Mouse (Mus musculus) ES-E14 (cell line): ENCODE results near the gene Slc35a3. TPM values are rescaled to one million over a fixed set of nuclear protein-coding genes. Genes with fewer than 3 reads are reported as not detected.
A peak's percentile ranks its signal among the peaks of the same experiment; 100 is the strongest.

ENCODE experiments used
- DNase-seq: peaks from one replicate; pipeline ENCODE4 v3.0.0-alpha.2; 2013; ENCODE audit warnings: low read depth, low spot score
- H3K27ac ChIP-seq: 2 replicates; pipeline ENCODE4 v1.5.1; 2012; ENCODE audit warnings: low read depth, mild to moderate bottlenecking, low read length, moderate library complexity, mixed read lengths; ENCODE audit not compliant: poor library complexity, insufficient read depth, severe bottlenecking
- H3K36me3 ChIP-seq: 2 replicates; pipeline ENCODE4 v1.6.1; 2012; ENCODE audit warnings: mild to moderate bottlenecking, low read length, moderate library complexity, mixed read lengths; ENCODE audit not compliant: control insufficient read depth, poor library complexity, insufficient read depth, severe bottlenecking
- H3K4me1 ChIP-seq, 2 experiments: fragments of 150-350 bp in 1 of 2; sonication (generic) in 1 of 2; 2 replicates each; pipeline ENCODE4 v1.6.1; 2012; ENCODE audit warnings: low read length in 2 of 2, mild to moderate bottlenecking in 1 of 2, mixed read lengths in 1 of 2; ENCODE audit not compliant: control insufficient read depth in 2 of 2, insufficient read depth in 2 of 2, poor library complexity in 1 of 2
- H3K4me3 ChIP-seq, 2 experiments: fragments of 150-350 bp in 1 of 2; sonication (generic) in 1 of 2; 2 replicates each; pipeline ENCODE4 v1.5.1; 2012; ENCODE audit warnings: low read length in 2 of 2, low read depth in 1 of 2, mild to moderate bottlenecking in 1 of 2, mixed read lengths in 1 of 2; ENCODE audit not compliant: insufficient read depth in 1 of 2, poor library complexity in 1 of 2, severe bottlenecking in 1 of 2
- H3K9ac ChIP-seq: 2 replicates; pipeline ENCODE4 v1.6.1; 2012; ENCODE audit warnings: low read depth, mild to moderate bottlenecking, low read length, mixed read lengths; ENCODE audit not compliant: poor library complexity, insufficient read depth, severe bottlenecking
- H3K9me3 ChIP-seq: fragments of 150-350 bp; sonication (generic); 2 replicates; pipeline ENCODE4 v1.6.1; 2012; ENCODE audit warnings: low read depth, mild to moderate bottlenecking, low read length; ENCODE audit not compliant: control insufficient read depth, insufficient read depth
- CHD2 ChIP-seq: IDR thresholded peaks from 2 replicates; pipeline ENCODE4 v1.6.1; 2014; ENCODE audit warnings: mild to moderate bottlenecking, low read depth, low read length, inconsistent platforms
- HCFC1 ChIP-seq: IDR thresholded peaks from 2 replicates; pipeline ENCODE4 v1.6.1; 2012; ENCODE audit warnings: low read length, inconsistent platforms, borderline replicate concordance; ENCODE audit not compliant: insufficient read depth
- MAFK ChIP-seq: IDR thresholded peaks from 2 replicates; pipeline ENCODE4 v1.6.1; 2014; ENCODE audit warnings: mild to moderate bottlenecking, low read depth, low read length, inconsistent platforms; ENCODE audit not compliant: insufficient read depth
- ZC3H11A ChIP-seq: IDR thresholded peaks from 2 replicates; pipeline ENCODE4 v1.6.1; 2012; ENCODE audit warnings: low read depth, mild to moderate bottlenecking, inconsistent platforms, low read length, borderline replicate concordance
- ZNF384 ChIP-seq: IDR thresholded peaks from 2 replicates; pipeline ENCODE4 v1.6.1; 2012; ENCODE audit warnings: low read depth, low read length, inconsistent platforms
- in situ Hi-C, 2 experiments: fragments of 600-800 bp; cut with MboI; formaldehyde crosslinking; loops; one replicate each; pipeline ENCODE4 v1.15.1; 2025; ENCODE audit warnings: low sequenced_read_pairs in 2 of 2, inconsistent platforms in 1 of 2; ENCODE audit not compliant: unreplicated experiment in 2 of 2
- total RNA-seq: library from RNA; depleted of rRNA; stranded (reverse); fragments of 300-350 nt; gene quantifications from 2 replicates; pipeline ENCODE4 v1.2.3, GENCODE M21; 2012

Slc35a3 gene
- total RNA-seq, 1 experiment = 20.1 TPM

DNA sequence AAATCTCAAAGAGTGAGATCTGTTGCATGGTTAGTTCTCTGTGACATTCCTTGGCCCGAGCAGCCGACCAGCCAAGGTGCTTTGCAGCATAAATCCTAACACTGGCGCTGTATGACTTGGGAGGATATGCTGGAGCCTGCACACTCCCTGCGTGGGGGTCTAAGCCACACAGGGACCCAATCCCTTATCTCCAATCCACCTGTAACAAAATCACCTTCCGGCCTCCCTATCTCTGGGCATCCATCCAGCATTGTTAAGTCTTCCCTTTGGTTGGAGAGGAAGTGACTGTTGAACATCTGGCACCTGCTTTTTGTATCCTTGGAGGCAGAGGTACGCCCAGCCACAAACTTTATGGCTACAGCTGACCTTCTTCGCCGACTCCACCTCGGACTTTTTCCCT is 14.2 kb upstream of the Slc35a3 start:
- in situ Hi-C loops = no loop called here
- TF ChIP-seq CHD2 (no peak), ZNF384 (no peak), ZC3H11A (no peak), MAFK (no peak), HCFC1 (no peak)
- H3K27ac ChIP-seq = peak overlapping the region; percentile 2; the same call in 1 of the 2 replicates
- H3K4me1 ChIP-seq = peaks cover 8% of the 10 kb centered on the region in 2 experiments; a peak in 2 of 4 replicates
- H3K4me3 ChIP-seq = peak overlapping the region; percentile 18 to 40; a peak in 2 of 4 replicates
- no peak for DNase-seq
- 0 out of 2 replicates have a peak overlapping the region, but pooled peaks have one; percentile 52 for H3K9ac ChIP-seq
- no peaks in the 10 kb centered on the region for H3K36me3 ChIP-seq
- H3K9me3 ChIP-seq = no peaks in the 10 kb centered on the region

DNA sequence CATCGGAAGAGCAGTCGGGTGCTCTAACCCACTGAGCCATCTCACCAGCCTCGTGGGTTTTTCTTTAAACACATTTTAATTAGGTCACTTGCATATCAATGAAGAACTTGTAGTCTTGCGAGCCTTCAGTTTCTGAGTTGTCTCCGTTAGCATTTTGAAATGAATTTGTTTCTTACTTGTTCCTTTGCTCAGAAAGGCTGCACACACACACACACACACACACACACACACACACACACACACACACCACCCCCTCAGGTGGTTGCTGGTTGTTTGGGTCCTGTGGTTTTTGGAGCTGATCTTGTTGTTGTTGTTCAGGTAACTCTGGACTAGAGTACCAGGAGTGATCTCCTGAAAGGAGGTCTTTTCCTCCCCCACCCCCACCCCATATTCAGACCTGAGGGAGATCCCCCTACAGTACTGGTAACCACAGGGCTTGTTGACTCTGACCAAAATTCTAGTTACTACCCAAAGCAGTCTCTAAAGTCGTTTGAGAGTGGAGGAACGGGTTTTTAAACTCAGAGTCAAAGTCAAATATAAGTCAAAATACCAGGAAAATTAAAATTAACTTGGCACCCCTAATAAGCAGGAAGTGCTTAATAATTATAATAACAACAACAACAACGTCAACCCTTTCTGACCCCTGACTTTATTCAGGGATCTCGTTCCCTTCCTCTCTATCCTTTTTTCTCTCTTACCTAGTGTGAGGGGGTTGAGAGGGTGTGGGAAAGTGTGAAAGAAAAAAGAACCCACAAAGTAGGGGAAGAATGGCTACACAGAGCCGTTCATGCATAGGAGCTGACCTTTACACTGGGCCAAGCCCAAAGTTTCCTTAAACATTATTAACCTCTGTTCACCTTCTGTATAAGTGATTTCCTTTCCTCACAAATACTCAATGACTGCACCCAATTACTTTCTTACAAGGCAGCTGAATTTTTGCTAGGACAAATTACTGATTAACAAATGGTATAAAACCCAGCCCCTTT is 11.2 kb upstream of the Slc35a3 start:
- peak overlapping the region; percentile 64; the same call in 1 of the 2 replicates for H3K9ac ChIP-seq
- DNase-seq = no peak
- TF ChIP-seq ZC3H11A (no peak), CHD2 (0 out of 2 replicates have a peak, but pooled peaks have one; percentile 27)
- peak overlapping the region; percentile 88 for H3K27ac ChIP-seq
- no peaks in the 10 kb centered on the region for H3K36me3 ChIP-seq
- H3K9me3 ChIP-seq = no peaks in the 10 kb centered on the region
- in situ Hi-C loops = no loop called here
- peaks cover 8% of the 10 kb centered on the region in 2 experiments; a peak in 2 of 4 replicates for H3K4me1 ChIP-seq
- H3K4me3 ChIP-seq = peak overlapping the region in 1 of 2 experiments; percentile 40; a peak in 1 of 4 replicates

DNA sequence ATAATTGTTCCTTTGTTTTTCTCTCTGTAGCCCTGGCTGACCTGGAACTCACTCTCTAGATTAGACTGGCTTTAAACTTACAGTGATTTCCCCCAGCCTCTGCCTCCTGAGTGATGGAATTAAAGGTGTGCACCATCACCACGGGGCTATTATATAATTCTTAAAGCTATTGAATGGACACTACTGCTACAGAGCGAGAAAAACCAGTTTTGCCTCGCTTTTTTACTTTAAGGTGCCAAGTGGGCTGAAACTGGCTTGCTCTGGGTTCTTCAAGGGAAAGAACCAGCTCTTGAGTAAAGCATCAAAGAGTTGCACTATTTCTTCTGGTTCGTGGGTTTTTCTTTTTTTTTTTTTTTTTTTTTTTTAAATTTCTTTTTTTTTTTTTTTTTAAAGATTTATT is 10.3 kb upstream of the Slc35a3 start:
- no peak for TF ChIP-seq ZNF384
- no peak for TF ChIP-seq MAFK
- TF ChIP-seq HCFC1 = no peak
- no peak for TF ChIP-seq CHD2
- no peak for TF ChIP-seq ZC3H11A
- no peaks in the 10 kb centered on the region for H3K36me3 ChIP-seq
- H3K27ac ChIP-seq = peak overlapping the region; percentile 91; the same call in 1 of the 2 replicates
- in situ Hi-C loops = no loop called here
- no peaks in the 10 kb centered on the region for H3K9me3 ChIP-seq
- peak; percentile 63 for DNase-seq
- peaks cover 8% of the 10 kb centered on the region in 2 experiments; a peak in 2 of 4 replicates for H3K4me1 ChIP-seq
- no peak overlapping the region for H3K9ac ChIP-seq
- H3K4me3 ChIP-seq = no peak overlapping the region

DNA sequence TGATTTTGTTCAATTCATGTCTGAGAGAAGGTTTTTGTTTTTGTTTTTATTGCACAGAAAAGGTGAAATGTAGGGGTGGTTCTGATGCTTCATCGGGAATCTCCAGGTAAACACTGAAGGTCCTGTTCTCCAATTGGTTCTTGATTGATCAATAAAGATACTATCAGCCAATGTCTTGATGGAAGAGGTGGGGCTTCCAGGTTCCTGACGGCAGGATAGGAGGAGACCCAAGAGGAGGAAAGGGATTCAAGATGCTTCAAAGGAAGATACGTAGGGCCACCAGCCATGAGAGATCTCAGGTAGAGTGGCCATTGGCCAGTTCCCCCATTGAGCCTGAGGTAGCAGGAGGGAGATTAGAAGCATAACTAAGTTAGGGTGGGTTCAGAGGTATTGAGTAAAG is 6.3 kb upstream of the Slc35a3 start:
- no peak for DNase-seq
- H3K4me3 ChIP-seq = peak overlapping the region in 1 of 2 experiments; percentile 57; a peak in 2 of 4 replicates
- TF ChIP-seq HCFC1 (no peak), CHD2 (0 out of 2 replicates have a peak, but pooled peaks have one; percentile 49), ZC3H11A (no peak), MAFK (no peak), ZNF384 (no peak)
- no peak overlapping the region for H3K27ac ChIP-seq
- H3K4me1 ChIP-seq = peaks cover 0 to 4% of the 10 kb centered on the region in 2 experiments; a peak in 1 of 4 replicates
- in situ Hi-C loops = no loop called here
- no peaks in the 10 kb centered on the region for H3K36me3 ChIP-seq
- H3K9ac ChIP-seq = no peak overlapping the region
- no peaks in the 10 kb centered on the region for H3K9me3 ChIP-seq
